Mouse (Mus musculus): ENCODE data around the gene Trim67. TPM values are rescaled to one million over a fixed set of nuclear protein-coding genes. Genes with fewer than 3 reads are reported as not detected.

Trim67 gene
- polyA plus RNA-seq, 1 experiment from 2014 or later = 31.9 TPM

- DNase-seq (no peak), ATAC-seq (ENCODE audit: low FRiP score, low TSS enrichment) (no peak)
- peaks cover 50% of the 10 kb centered on the region for H3K36me3 ChIP-seq (ENCODE audit: control insufficient read depth, insufficient read depth, low read length)
- H3K4me3 ChIP-seq (replicated peaks; ENCODE audit: low read depth, low read length) = no peak overlapping the region
- no peaks in the 10 kb centered on the region for H3K9me3 ChIP-seq (ENCODE audit: control insufficient read depth, low read length)
- H3K27ac ChIP-seq (replicated peaks; ENCODE audit: low read depth, low read length) = no peak overlapping the region
- no peaks in the 10 kb centered on the region for H3K27me3 ChIP-seq (ENCODE audit: control insufficient read depth, insufficient read depth, low read length)
- no peaks in the 10 kb centered on the region for H3K4me1 ChIP-seq (ENCODE audit: control insufficient read depth, insufficient read depth, low read length)
- 91% methylated on average over 11 of the region's 11 CpGs for WGBS
- H3K9ac ChIP-seq (replicated peaks; ENCODE audit: low read length) = no peak overlapping the region
- no peak overlapping the region for H3K4me2 ChIP-seq (ENCODE audit: low read length)
Measured at GRCm38 (mm10) chr8:124816866-124817265, 24.0 kb downstream of the Trim67 start.

DNA sequence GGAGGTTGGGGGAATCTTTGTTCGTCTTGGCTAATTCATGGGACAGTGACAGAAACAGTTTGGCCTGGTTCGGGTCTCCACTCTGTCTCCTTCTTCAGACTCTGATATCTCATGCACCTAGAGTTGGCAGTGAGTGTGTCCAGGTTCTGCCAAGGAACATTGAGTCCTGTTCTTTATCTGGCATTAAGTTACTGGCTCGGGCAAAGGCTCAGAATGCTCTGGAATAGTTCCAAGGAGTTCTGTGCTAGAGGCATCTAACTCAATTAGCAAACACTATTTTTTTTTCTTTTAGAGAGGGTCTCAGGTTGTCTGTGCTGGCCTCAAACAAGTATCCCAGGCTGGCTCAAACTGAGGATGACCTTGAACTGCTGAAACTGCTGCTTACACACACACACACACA lies 24.5 kb downstream of the Trim67 start:
- Histone ChIP-seq H3K4me2 (ENCODE audit: low read length) (no peak overlapping the region), H3K4me3 (replicated peaks; ENCODE audit: low read depth, low read length) (no peak overlapping the region), H3K27me3 (ENCODE audit: control insufficient read depth, insufficient read depth, low read length) (no peaks in the 10 kb centered on the region), H3K36me3 (ENCODE audit: control insufficient read depth, insufficient read depth, low read length) (peaks cover 54% of the 10 kb centered on the region), H3K9ac (replicated peaks; ENCODE audit: low read length) (no peak overlapping the region), H3K9me3 (ENCODE audit: control insufficient read depth, low read length) (no peaks in the 10 kb centered on the region), H3K27ac (replicated peaks; ENCODE audit: low read depth, low read length) (no peak overlapping the region), H3K4me1 (ENCODE audit: control insufficient read depth, insufficient read depth, low read length) (no peaks in the 10 kb centered on the region)
- no peak for DNase-seq
- no peak for ATAC-seq (ENCODE audit: low FRiP score, low TSS enrichment)
- 89% methylated on average over 3 of the region's 3 CpGs for WGBS

- Histone ChIP-seq H3K27me3 (ENCODE audit: control insufficient read depth, insufficient read depth, low read length) (no peaks in the 10 kb centered on the region), H3K27ac (replicated peaks; ENCODE audit: low read depth, low read length) (no peak overlapping the region), H3K4me3 (replicated peaks; ENCODE audit: low read depth, low read length) (no peak overlapping the region), H3K9ac (replicated peaks; ENCODE audit: low read length) (no peak overlapping the region), H3K4me2 (ENCODE audit: low read length) (no peak overlapping the region), H3K4me1 (ENCODE audit: control insufficient read depth, insufficient read depth, low read length) (no peaks in the 10 kb centered on the region), H3K36me3 (ENCODE audit: control insufficient read depth, insufficient read depth, low read length) (peaks cover 73% of the 10 kb centered on the region), H3K9me3 (ENCODE audit: control insufficient read depth, low read length) (no peaks in the 10 kb centered on the region)
- no peak for ATAC-seq (ENCODE audit: low FRiP score, low TSS enrichment)
- no peak for DNase-seq
- WGBS = 79% methylated on average over 6 of the region's 6 CpGs
Measured at GRCm38 (mm10) chr8:124819612-124820115, 26.8 kb downstream of the Trim67 start.

- H3K36me3 ChIP-seq (ENCODE audit: control insufficient read depth, insufficient read depth, low read length) = peaks cover 78% of the 10 kb centered on the region
- DNase-seq = no peak
Measured at GRCm38 (mm10) chr8:124820125-124820524, 27.2 kb downstream of the Trim67 start.

GRCm38 (mm10) chr8:124823497-124823896 lies 30.6 kb downstream of the Trim67 start:
- Histone ChIP-seq H3K4me3 (replicated peaks; ENCODE audit: low read depth, low read length) (no peak overlapping the region), H3K36me3 (ENCODE audit: control insufficient read depth, insufficient read depth, low read length) (peaks cover 66% of the 10 kb centered on the region), H3K27me3 (ENCODE audit: control insufficient read depth, insufficient read depth, low read length) (no peaks in the 10 kb centered on the region), H3K4me1 (ENCODE audit: control insufficient read depth, insufficient read depth, low read length) (no peaks in the 10 kb centered on the region), H3K27ac (replicated peaks; ENCODE audit: low read depth, low read length) (no peak overlapping the region), H3K9me3 (ENCODE audit: control insufficient read depth, low read length) (no peaks in the 10 kb centered on the region), H3K4me2 (ENCODE audit: low read length) (no peak overlapping the region), H3K9ac (replicated peaks; ENCODE audit: low read length) (no peak overlapping the region)
- 80% methylated on average over 6 of the region's 6 CpGs for WGBS
- DNase-seq = no peak
- no peak for ATAC-seq (ENCODE audit: low FRiP score, low TSS enrichment)

More at GRCm38 (mm10) chr8:124820125-124820524, 27.2 kb downstream of the Trim67 start:
- H3K4me3 ChIP-seq (replicated peaks; ENCODE audit: low read depth, low read length) = no peak overlapping the region
- no peak for ATAC-seq (ENCODE audit: low FRiP score, low TSS enrichment)
- no peak overlapping the region for H3K4me2 ChIP-seq (ENCODE audit: low read length)
- H3K27me3 ChIP-seq (ENCODE audit: control insufficient read depth, insufficient read depth, low read length) = no peaks in the 10 kb centered on the region
- WGBS = 76% methylated on average over 11 of the region's 11 CpGs
- H3K4me1 ChIP-seq (ENCODE audit: control insufficient read depth, insufficient read depth, low read length) = no peaks in the 10 kb centered on the region
- H3K9ac ChIP-seq (replicated peaks; ENCODE audit: low read length) = no peak overlapping the region
- H3K27ac ChIP-seq (replicated peaks; ENCODE audit: low read depth, low read length) = no peak overlapping the region
- H3K9me3 ChIP-seq (ENCODE audit: control insufficient read depth, low read length) = no peaks in the 10 kb centered on the region

GRCm38 (mm10) chr8:124826658-124827057 lies 33.8 kb downstream of the Trim67 start:
- Histone ChIP-seq H3K9ac (replicated peaks; ENCODE audit: low read length) (no peak overlapping the region), H3K27ac (replicated peaks; ENCODE audit: low read depth, low read length) (no peak overlapping the region), H3K36me3 (ENCODE audit: control insufficient read depth, insufficient read depth, low read length) (peaks cover 70% of the 10 kb centered on the region), H3K27me3 (ENCODE audit: control insufficient read depth, insufficient read depth, low read length) (no peaks in the 10 kb centered on the region; the same call in 1 of the 2 replicates), H3K4me3 (replicated peaks; ENCODE audit: low read depth, low read length) (no peak overlapping the region), H3K4me1 (ENCODE audit: control insufficient read depth, insufficient read depth, low read length) (no peaks in the 10 kb centered on the region), H3K4me2 (ENCODE audit: low read length) (no peak overlapping the region), H3K9me3 (ENCODE audit: control insufficient read depth, low read length) (no peaks in the 10 kb centered on the region)
- DNase-seq = no peak
- WGBS = 22% methylated on average over 7 of the region's 7 CpGs
- ATAC-seq (ENCODE audit: low FRiP score, low TSS enrichment) = no peak

GRCm38 (mm10) chr8:124827387-124827786 lies 34.5 kb downstream of the Trim67 start:
- peaks cover 64% of the 10 kb centered on the region for H3K36me3 ChIP-seq (ENCODE audit: control insufficient read depth, insufficient read depth, low read length)
- no peak overlapping the region for H3K4me3 ChIP-seq (replicated peaks; ENCODE audit: low read depth, low read length)
- H3K27ac ChIP-seq (replicated peaks; ENCODE audit: low read depth, low read length) = no peak overlapping the region
- no peaks in the 10 kb centered on the region; the same call in 1 of the 2 replicates for H3K27me3 ChIP-seq (ENCODE audit: control insufficient read depth, insufficient read depth, low read length)
- DNase-seq (peak; percentile 82), ATAC-seq (ENCODE audit: low FRiP score, low TSS enrichment) (no peak)
- 4% methylated on average over 5 of the region's 5 CpGs for WGBS
- H3K9me3 ChIP-seq (ENCODE audit: control insufficient read depth, low read length) = no peaks in the 10 kb centered on the region
- H3K4me1 ChIP-seq (ENCODE audit: control insufficient read depth, insufficient read depth, low read length) = no peaks in the 10 kb centered on the region
- no peak overlapping the region for H3K9ac ChIP-seq (replicated peaks; ENCODE audit: low read length)
- no peak overlapping the region for H3K4me2 ChIP-seq (ENCODE audit: low read length)

DNA sequence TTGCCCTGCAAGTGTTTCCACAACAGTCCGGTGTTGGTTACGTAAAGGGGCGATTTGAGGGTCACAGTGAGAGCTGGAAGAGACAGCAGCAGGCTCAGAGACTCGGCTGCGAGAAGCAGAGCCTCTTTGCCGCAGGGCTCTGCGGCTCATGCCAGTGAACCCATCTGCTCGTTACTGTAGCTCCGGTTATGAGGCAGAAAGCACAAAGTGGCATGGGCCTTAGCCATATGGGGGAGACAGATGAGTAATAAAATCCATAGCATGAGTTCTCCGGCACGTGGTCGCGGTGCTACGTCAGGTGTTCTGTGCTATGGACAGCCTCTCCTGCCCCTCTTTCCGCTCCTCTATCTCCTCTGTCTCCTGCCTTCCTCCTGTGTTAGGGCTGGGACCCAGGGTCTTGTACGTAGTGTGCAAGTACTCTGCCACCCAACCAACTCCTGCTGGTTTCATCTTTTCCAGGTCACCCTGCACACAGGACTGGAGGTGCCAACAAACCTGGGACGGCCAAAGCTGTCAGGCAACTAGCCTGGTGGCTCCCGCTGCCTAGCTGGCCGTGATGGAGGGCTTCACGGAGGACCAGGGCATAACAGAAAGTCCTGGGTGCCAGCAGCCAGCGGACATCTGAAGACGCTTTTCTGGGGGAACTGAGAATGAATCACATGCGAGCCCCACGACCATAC lies 35.8 kb downstream of the Trim67 start:
- no peak overlapping the region for H3K4me2 ChIP-seq (ENCODE audit: low read length)
- no peak for DNase-seq
- H3K36me3 ChIP-seq (ENCODE audit: control insufficient read depth, insufficient read depth, low read length) = peaks cover 52% of the 10 kb centered on the region
- no peaks in the 10 kb centered on the region for H3K4me1 ChIP-seq (ENCODE audit: control insufficient read depth, insufficient read depth, low read length)
- no peak overlapping the region for H3K27ac ChIP-seq (replicated peaks; ENCODE audit: low read depth, low read length)
- ATAC-seq (ENCODE audit: low FRiP score, low TSS enrichment) = no peak
- no peaks in the 10 kb centered on the region; the same call in 1 of the 2 replicates for H3K27me3 ChIP-seq (ENCODE audit: control insufficient read depth, insufficient read depth, low read length)
- no peak overlapping the region for H3K9ac ChIP-seq (replicated peaks; ENCODE audit: low read length)
- WGBS = 82% methylated on average over 24 of the region's 24 CpGs
- no peak overlapping the region for H3K4me3 ChIP-seq (replicated peaks; ENCODE audit: low read depth, low read length)
- no peaks in the 10 kb centered on the region for H3K9me3 ChIP-seq (ENCODE audit: control insufficient read depth, low read length)

DNA sequence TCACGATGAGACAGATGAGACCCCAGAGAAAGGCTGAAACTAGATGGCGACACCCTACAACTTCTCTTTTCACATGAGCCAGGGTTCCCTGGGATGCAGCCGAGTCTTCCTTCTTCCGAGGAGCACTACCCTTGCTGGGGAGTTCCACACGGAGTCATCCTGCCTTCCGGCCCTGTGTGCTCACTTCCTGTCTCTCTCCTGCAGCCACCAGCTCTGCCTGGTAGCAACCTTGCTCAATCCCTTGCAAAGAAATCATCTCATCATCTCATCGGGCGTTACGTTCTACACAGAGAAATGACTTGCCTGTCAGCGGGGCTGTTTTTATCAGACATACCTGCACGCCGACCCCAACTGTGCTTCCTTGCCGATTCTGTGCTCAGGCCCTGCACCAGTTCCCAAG lies 37.2 kb downstream of the Trim67 start:
- H3K9me3 ChIP-seq (ENCODE audit: control insufficient read depth, low read length) = no peaks in the 10 kb centered on the region
- 82% methylated on average over 13 of the region's 13 CpGs for WGBS
- H3K27me3 ChIP-seq (ENCODE audit: control insufficient read depth, insufficient read depth, low read length) = no peaks in the 10 kb centered on the region; the same call in 1 of the 2 replicates
- DNase-seq (no peak), ATAC-seq (ENCODE audit: low FRiP score, low TSS enrichment) (no peak)
- no peak overlapping the region for H3K4me3 ChIP-seq (replicated peaks; ENCODE audit: low read depth, low read length)
- no peaks in the 10 kb centered on the region for H3K4me1 ChIP-seq (ENCODE audit: control insufficient read depth, insufficient read depth, low read length)
- peaks cover 41% of the 10 kb centered on the region for H3K36me3 ChIP-seq (ENCODE audit: control insufficient read depth, insufficient read depth, low read length)
- H3K9ac ChIP-seq (replicated peaks; ENCODE audit: low read length) = no peak overlapping the region
- no peak overlapping the region for H3K4me2 ChIP-seq (ENCODE audit: low read length)
- H3K27ac ChIP-seq (replicated peaks; ENCODE audit: low read depth, low read length) = no peak overlapping the region

Measured in midbrain, embryonic 14.5 days (tissue).